Mouse (Mus musculus) lung, embryonic 16.5 days (tissue): ENCODE results near the gene Polr2a. TPM values are rescaled to one million over a fixed set of nuclear protein-coding genes. Genes with fewer than 3 reads are reported as not detected.
A peak's percentile ranks its signal among the peaks of the same experiment; 100 is the strongest.

Experiments used
- ATAC-seq: fragments of 200-750 bp; cut with Nextera tagmentation; 2 replicates; pipeline ENCODE4 v1.8.0; 2017; ENCODE audit warnings: low read depth, mild to moderate bottlenecking, moderate library complexity
- H3K27ac ChIP-seq: fragments of 300-500 bp; sonication (generic); 2 replicates; pipeline ENCODE4 v1.5.1; 2014; ENCODE audit warnings: mild to moderate bottlenecking, control low read depth, low read length
- H3K27me3 ChIP-seq: fragments of 300-500 bp; sonication (generic); 2 replicates; pipeline ENCODE4 v1.6.1; 2014; ENCODE audit warnings: low read depth, low read length, mixed read lengths; ENCODE audit not compliant: control insufficient read depth, insufficient read depth
- H3K36me3 ChIP-seq: fragments of 300-500 bp; sonication (generic); 2 replicates; pipeline ENCODE4 v1.6.1; 2014; ENCODE audit warnings: low read length; ENCODE audit not compliant: control insufficient read depth, insufficient read depth
- H3K4me1 ChIP-seq: fragments of 300-500 bp; sonication (generic); replicated peaks from 2 replicates; pipeline ENCODE4 v1.6.1; 2014; ENCODE audit warnings: low read length, mixed read lengths; ENCODE audit not compliant: control insufficient read depth, insufficient read depth
- H3K4me2 ChIP-seq: fragments of 300-500 bp; sonication (generic); 2 replicates; pipeline ENCODE4 v1.6.1; 2014; ENCODE audit warnings: low read depth, low read length, control low read depth
- H3K4me3 ChIP-seq: fragments of 300-500 bp; sonication (generic); 2 replicates; pipeline ENCODE4 v1.5.1; 2014; ENCODE audit warnings: mild to moderate bottlenecking, low read length, control low read depth
- H3K9ac ChIP-seq: fragments of 300-500 bp; sonication (generic); 2 replicates; pipeline ENCODE4 v1.6.1; 2014; ENCODE audit warnings: low read length, control low read depth
- H3K9me3 ChIP-seq: fragments of 300-500 bp; sonication (generic); 2 replicates; pipeline ENCODE4 v1.6.1; 2016; ENCODE audit warnings: low read length; ENCODE audit not compliant: control insufficient read depth
- WGBS: fragments of 180-500 bp; shearing (Covaris S2); extraction: QIAGEN DNeasy Blood & Tissue Kit; methylation state at CpG from one replicate; pipeline ENCODE4 v1.1.7; 2014; 5-methylcytosine and 5-hydroxymethylcytosine counted together
- polyA plus RNA-seq: library from polyadenylated mRNA; unstranded; fragments of >200 nt; fragmentation: Nextera tagmentation; extraction: Ambion mirVana; gene quantifications from 2 replicates; pipeline ENCODE4 v1.2.1, GENCODE M21; 2015

Gene Polr2a
- polyA plus RNA-seq, 1 experiment from 2014 or later: 25.3 TPM

GRCm38 (mm10) chr11:69791420-69791819 is 33.0 kb upstream of the Polr2a start:
- Histone ChIP-seq H3K4me1 (0 out of 2 replicates have a peak, but pooled peaks cover 2% of the 10 kb centered on the region), H3K4me2 (no peak overlapping the region), H3K27ac (no peak overlapping the region), H3K9me3 (no peaks in the 10 kb centered on the region), H3K27me3 (no peaks in the 10 kb centered on the region; the same call in 1 of the 2 replicates), H3K9ac (no peak overlapping the region), H3K36me3 (no peaks in the 10 kb centered on the region), H3K4me3 (no peak overlapping the region)
- 62% methylated on average over 5 of the region's 5 CpGs for WGBS
- no peak for ATAC-seq

GRCm38 (mm10) chr11:69789431-69789830 is 31.0 kb upstream of the Polr2a start:
- Histone ChIP-seq H3K4me3 (no peak overlapping the region), H3K4me2 (no peak overlapping the region), H3K9ac (no peak overlapping the region), H3K36me3 (no peaks in the 10 kb centered on the region), H3K27me3 (no peaks in the 10 kb centered on the region; the same call in 1 of the 2 replicates), H3K9me3 (no peaks in the 10 kb centered on the region), H3K27ac (no peak overlapping the region), H3K4me1 (peaks cover 4% of the 10 kb centered on the region)
- no peak for ATAC-seq
- whole genome bisulfite sequencing: 61% methylated on average over 5 of the region's 5 CpGs

- no peak overlapping the region for H3K4me2 ChIP-seq
- no peak for ATAC-seq
- WGBS: 85% methylated on average over 5 of the region's 5 CpGs
- H3K4me3 ChIP-seq: no peak overlapping the region
- H3K27me3 ChIP-seq: no peaks in the 10 kb centered on the region
- H3K4me1 ChIP-seq: peaks cover 4% of the 10 kb centered on the region
- no peaks in the 10 kb centered on the region for H3K36me3 ChIP-seq
- no peak overlapping the region for H3K9ac ChIP-seq
- no peaks in the 10 kb centered on the region for H3K9me3 ChIP-seq
- no peak overlapping the region for H3K27ac ChIP-seq
Measured at GRCm38 (mm10) chr11:69787306-69787705, 28.9 kb upstream of the Polr2a start.

GRCm38 (mm10) chr11:69784793-69785272 is 26.4 kb upstream of the Polr2a start:
- H3K4me2 ChIP-seq: peak overlapping the region; percentile 55
- no peaks in the 10 kb centered on the region for H3K27me3 ChIP-seq
- WGBS: 26% methylated on average over 15 of the region's 15 CpGs
- peak overlapping the region; percentile 44; the same call in 1 of the 2 replicates for H3K9ac ChIP-seq
- peak; percentile 77 for ATAC-seq
- H3K36me3 ChIP-seq: no peaks in the 10 kb centered on the region
- peak overlapping the region; percentile 25 for H3K4me3 ChIP-seq
- no peaks in the 10 kb centered on the region for H3K9me3 ChIP-seq
- peaks cover 4% of the 10 kb centered on the region for H3K4me1 ChIP-seq
- 0 out of 2 replicates have a peak overlapping the region, but pooled peaks have one; percentile 2 for H3K27ac ChIP-seq

- H3K36me3 ChIP-seq: no peaks in the 10 kb centered on the region
- no peak overlapping the region for H3K9ac ChIP-seq
- H3K27ac ChIP-seq: no peak overlapping the region
- peaks cover 10% of the 10 kb centered on the region for H3K4me1 ChIP-seq
- 27% methylated on average over 4 of the region's 4 CpGs for WGBS
- ATAC-seq: no peak
- no peaks in the 10 kb centered on the region for H3K9me3 ChIP-seq
- no peak overlapping the region for H3K4me3 ChIP-seq
- no peaks in the 10 kb centered on the region for H3K27me3 ChIP-seq
- no peak overlapping the region for H3K4me2 ChIP-seq
Measured at GRCm38 (mm10) chr11:69781828-69782227, 23.4 kb upstream of the Polr2a start.

- ATAC-seq: peak; percentile 57
- 42% methylated on average over 7 of the region's 7 CpGs for WGBS
- H3K36me3 ChIP-seq: 0 out of 2 replicates have a peak, but pooled peaks cover 4% of the 10 kb centered on the region
- no peaks in the 10 kb centered on the region for H3K27me3 ChIP-seq
- H3K4me1 ChIP-seq: peaks cover 6% of the 10 kb centered on the region
- H3K9ac ChIP-seq: no peak overlapping the region
- no peaks in the 10 kb centered on the region for H3K9me3 ChIP-seq
- H3K4me2 ChIP-seq: no peak overlapping the region
- no peak overlapping the region for H3K4me3 ChIP-seq
- no peak overlapping the region for H3K27ac ChIP-seq
Measured at GRCm38 (mm10) chr11:69778985-69779384, 20.5 kb upstream of the Polr2a start.

GRCm38 (mm10) chr11:69778258-69778982 is 20.0 kb upstream of the Polr2a start:
- Histone ChIP-seq H3K9ac (no peak overlapping the region), H3K27me3 (no peaks in the 10 kb centered on the region), H3K4me1 (peaks cover 6% of the 10 kb centered on the region), H3K36me3 (0 out of 2 replicates have a peak, but pooled peaks cover 4% of the 10 kb centered on the region), H3K27ac (no peak overlapping the region), H3K4me3 (no peak overlapping the region), H3K9me3 (no peaks in the 10 kb centered on the region), H3K4me2 (no peak overlapping the region)
- peak; percentile 35 for ATAC-seq
- 65% methylated on average over 23 of the region's 23 CpGs for WGBS

- ATAC-seq: 0 out of 2 replicates have a peak, but pooled peaks have one; percentile 23
- no peak overlapping the region for H3K27ac ChIP-seq
- H3K9ac ChIP-seq: no peak overlapping the region
- H3K4me1 ChIP-seq: peaks cover 6% of the 10 kb centered on the region
- WGBS: 59% methylated on average over 26 of the region's 26 CpGs
- H3K9me3 ChIP-seq: no peaks in the 10 kb centered on the region
- H3K36me3 ChIP-seq: 0 out of 2 replicates have a peak, but pooled peaks cover 4% of the 10 kb centered on the region
- no peaks in the 10 kb centered on the region for H3K27me3 ChIP-seq
- H3K4me2 ChIP-seq: no peak overlapping the region
- H3K4me3 ChIP-seq: no peak overlapping the region
Measured at GRCm38 (mm10) chr11:69777504-69778257, 19.2 kb upstream of the Polr2a start.

- 79% methylated on average over 20 of the region's 20 CpGs for WGBS
Measured at GRCm38 (mm10) chr11:69776488-69776887, 18.1 kb upstream of the Polr2a start.

More at GRCm38 (mm10) chr11:69776488-69776887, 18.1 kb upstream of the Polr2a start:
- no peak overlapping the region for H3K27ac ChIP-seq
- H3K4me3 ChIP-seq: no peak overlapping the region
- no peaks in the 10 kb centered on the region for H3K9me3 ChIP-seq
- ATAC-seq: no peak
- 0 out of 2 replicates have a peak, but pooled peaks cover 4% of the 10 kb centered on the region for H3K36me3 ChIP-seq
- H3K9ac ChIP-seq: no peak overlapping the region
- peaks cover 6% of the 10 kb centered on the region for H3K4me1 ChIP-seq
- H3K4me2 ChIP-seq: no peak overlapping the region
- no peaks in the 10 kb centered on the region for H3K27me3 ChIP-seq
